Mouse (Mus musculus) erythroid progenitor cell, adult 5-6 weeks (primary cell): Measurements from ENCODE around the gene Adgrl3. TPM values are rescaled to one million over a fixed set of nuclear protein-coding genes. Genes with fewer than 3 reads are reported as not detected.

ENCODE experiments used
- ATAC-seq: replicated peaks from 2 replicates; pipeline ENCODE4 v1.8.0; 2016; ENCODE audit warnings: moderate number of reproducible peaks, mild to moderate bottlenecking, moderate TSS enrichment, inconsistent platforms; ENCODE audit not compliant: poor library complexity, low FRiP score, severe bottlenecking
- total RNA-seq, 2 experiments: library from RNA; stranded (forward) in 1 of 2; stranded (reverse) in 1 of 2; fragments of 150-400 nt in 1 of 2; fragments of 186-747, 209-891 nt in 1 of 2; gene quantifications; 2 replicates each; pipeline versions ENCODE4 v1.2.3 to v1.2.4; 2015 to 2017; ENCODE audit warnings: low replicate concordance in 2 of 2

Adgrl3 gene
- total RNA-seq, 2 experiments from 2014 or later: not detected

- ATAC-seq: no peak
Observed at GRCm38 (mm10) chr5:81347571-81347970, 327.6 kb downstream of the Adgrl3 start.

DNA sequence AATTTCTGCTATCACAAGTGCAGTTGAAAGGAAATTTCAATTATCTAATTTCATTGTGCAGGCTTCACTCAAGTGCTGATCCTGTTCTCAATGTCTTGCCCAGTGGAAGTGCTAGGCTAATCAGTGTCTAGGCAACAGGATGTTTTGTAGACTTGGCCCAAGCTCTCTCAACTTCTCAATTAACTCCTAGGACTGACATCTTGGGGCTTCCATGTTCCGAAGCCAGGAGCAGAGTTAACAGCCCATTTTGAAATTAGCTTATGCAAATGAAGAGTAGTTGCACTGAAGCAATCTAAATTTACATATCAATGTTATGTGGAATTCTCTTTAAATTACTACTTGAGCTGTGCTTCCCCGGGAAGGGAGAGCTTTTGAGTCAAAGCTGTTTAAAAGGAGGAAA, 339.6 kb downstream of the Adgrl3 start:
- no peak for ATAC-seq

DNA sequence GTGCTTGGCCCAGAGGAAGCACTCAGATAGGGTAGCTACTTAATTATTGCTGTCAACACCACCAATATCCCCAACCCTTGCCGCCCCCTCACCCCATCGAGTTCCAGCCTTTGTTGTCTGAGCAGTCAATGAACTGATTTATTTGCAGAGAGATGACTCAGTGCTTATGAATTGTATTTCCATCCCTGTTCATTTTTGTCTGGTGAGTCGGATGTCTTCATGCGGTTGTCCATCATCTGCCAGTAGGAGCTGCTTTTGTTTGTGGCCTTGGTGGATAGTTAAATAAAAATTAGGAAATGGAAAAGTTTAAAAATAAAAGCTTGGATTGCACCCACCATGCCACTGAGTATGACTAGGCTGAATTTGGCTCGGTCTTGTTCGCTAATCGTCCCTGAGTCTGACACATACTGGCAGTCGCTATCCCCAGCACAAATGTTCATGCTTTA, 344.3 kb downstream of the Adgrl3 start:
- ATAC-seq: no peak

DNA sequence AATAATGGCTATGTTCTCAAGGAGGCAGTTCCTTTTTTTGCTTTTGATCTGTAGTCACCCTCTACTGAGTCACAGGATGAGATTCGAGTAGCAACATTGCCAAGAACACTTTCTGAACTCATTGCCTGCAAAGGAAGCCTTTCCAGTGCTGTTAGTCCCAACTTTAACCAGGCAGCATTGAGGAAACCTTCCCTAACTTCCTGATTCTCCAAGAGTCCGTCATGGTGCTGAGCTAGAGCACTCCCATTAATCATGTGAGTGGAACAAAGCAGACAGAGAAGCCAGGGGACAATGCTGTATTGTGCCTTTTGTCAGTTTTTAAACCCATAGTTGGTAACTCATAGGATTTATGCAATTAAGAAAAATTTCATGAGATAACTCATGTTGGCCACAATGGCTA, 345.3 kb downstream of the Adgrl3 start:
- no peak for ATAC-seq

DNA sequence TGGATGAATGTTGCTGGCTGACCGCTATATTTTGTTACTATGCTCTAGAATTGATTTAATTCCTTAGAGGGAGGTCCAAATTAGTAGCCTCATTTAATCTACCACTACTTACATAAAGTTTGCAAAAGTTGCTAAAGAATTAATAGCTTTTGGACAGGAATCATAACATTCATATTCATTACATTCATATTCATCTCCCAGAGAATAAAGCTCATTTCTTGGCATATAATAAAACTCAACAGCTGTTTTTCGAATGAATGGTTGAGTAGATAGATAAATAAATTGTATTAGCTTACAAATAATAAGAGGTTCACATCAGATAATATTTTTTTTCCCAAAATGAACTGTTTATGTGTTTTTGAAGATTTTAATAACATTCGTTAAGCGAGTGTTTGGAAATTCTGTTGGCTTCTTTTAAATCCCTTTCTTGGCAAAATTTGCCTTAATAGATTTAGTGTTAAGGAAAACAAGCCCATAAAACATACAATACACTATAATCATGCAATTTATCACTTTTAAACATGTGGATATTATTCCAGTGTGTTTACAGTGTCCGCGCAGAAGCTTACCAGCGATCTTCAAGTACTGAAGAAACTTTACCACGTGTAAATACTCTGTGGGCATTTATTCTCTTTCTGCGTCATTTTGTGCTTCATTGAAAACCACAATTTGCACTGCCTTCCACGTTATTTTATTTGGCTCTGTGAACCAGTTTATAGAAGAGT, 350.4 kb downstream of the Adgrl3 start:
- ATAC-seq: no peak

DNA sequence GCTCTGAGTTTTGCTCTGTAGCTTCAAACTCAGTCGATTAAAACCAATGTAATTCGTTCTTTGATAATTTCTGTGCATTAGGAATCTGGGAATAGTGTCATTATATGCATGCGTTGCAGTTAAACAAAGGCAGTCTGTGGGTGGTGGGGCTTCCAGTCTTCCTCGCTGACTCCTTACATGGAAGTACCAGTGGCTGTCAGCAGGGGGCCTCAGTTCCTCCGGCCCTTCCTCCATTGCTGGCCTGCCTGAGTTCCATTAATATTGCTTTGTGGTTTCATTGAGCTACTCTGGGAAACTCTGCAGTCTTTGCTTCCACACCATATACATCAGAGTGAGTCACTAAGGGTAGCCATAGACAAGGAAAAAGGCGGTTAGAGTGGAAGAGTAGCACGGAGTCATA, 356.1 kb downstream of the Adgrl3 start:
- no peak for ATAC-seq

DNA sequence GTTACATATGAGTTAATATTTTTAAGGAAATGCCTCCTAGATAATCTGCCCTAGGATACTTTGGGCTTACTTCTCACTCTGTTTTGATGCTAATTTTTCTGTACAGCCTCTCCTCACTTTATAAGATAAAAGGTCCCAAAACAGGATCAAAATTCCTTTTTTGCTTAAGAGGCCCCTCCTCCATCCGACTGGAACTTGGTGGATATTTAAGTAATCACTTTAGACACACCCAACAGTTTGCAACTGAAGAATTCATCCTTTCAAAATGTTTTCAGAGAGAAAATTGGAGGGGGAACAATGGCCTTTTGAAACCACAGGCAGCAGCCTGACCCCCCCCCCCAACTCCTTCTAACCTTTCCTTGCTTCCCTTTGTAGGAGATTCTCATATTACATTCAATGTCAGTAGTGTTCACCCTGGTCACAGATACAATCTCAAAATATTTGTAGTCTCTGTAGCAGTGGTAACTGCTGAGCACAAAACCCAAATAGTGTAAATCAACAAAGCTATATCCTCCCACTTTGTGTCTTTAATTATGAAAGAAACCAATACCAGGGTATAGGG, 385.7 kb downstream of the Adgrl3 start:
- no peak for ATAC-seq

DNA sequence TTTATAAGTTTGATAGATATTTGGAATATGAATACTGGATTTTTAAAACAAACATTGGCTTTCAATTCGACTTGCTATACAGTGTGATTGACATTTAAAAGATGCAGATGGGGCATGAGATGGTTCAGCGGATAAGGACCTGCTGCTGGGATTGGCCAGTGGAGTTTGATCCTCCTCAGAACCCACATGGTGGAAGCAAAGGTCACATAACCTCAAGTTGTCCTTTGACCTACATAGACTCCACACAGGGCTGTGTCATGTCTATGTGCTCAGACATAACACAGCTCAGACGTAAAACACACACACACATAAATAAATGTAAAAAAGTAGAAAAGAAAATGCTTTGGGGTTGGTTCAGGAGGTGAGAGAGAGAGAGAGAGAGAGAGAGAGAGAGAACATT, 397.4 kb downstream of the Adgrl3 start:
- ATAC-seq: no peak

- ATAC-seq: no peak
Observed at GRCm38 (mm10) chr5:81427393-81427792, 407.5 kb downstream of the Adgrl3 start.

- ATAC-seq: no peak
Observed at GRCm38 (mm10) chr5:81436375-81436774, 416.4 kb downstream of the Adgrl3 start.

DNA sequence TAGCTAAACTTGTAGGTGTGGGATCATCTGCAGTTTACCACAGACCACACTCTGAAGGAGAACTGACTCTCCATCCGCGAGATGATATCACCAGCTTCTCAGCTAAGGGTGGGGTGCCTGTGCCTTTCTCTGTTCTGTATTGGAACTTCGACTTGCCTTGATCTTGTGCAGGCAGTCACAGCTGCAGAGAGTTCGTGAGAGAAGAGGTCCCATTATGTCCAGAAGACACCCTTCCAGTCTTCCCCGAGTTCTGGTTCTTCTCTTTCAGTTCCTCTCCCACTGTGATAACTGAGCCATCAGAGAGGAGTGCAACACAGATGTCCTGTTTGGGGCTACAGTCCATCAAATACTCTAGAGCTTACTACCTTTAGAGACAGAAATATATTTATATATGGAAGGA, 422.2 kb downstream of the Adgrl3 start:
- no peak for ATAC-seq

GRCm38 (mm10) chr5:81465971-81466370, 446.0 kb downstream of the Adgrl3 start:
- ATAC-seq: no peak

GRCm38 (mm10) chr5:81474681-81475080, 454.7 kb downstream of the Adgrl3 start:
- ATAC-seq: no peak

DNA sequence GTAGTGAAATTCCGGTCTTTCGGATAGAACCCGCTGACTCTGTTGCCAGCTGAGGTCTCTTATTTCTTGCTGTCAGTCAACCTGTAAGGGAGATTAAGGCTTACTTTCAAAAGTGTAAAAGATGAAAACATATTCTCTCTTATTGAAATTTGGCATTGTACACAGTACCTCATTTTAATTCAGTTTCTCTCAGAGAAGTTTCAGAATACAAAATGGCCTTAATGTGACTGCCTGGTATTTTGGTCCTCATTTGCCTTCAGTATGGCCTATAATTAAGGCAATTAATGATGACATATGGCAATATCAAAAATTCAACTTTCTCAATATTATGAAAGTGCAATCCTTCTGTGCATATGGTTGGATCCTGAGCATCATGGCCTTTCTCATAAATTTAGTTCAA, 455.5 kb downstream of the Adgrl3 start:
- no peak for ATAC-seq

DNA sequence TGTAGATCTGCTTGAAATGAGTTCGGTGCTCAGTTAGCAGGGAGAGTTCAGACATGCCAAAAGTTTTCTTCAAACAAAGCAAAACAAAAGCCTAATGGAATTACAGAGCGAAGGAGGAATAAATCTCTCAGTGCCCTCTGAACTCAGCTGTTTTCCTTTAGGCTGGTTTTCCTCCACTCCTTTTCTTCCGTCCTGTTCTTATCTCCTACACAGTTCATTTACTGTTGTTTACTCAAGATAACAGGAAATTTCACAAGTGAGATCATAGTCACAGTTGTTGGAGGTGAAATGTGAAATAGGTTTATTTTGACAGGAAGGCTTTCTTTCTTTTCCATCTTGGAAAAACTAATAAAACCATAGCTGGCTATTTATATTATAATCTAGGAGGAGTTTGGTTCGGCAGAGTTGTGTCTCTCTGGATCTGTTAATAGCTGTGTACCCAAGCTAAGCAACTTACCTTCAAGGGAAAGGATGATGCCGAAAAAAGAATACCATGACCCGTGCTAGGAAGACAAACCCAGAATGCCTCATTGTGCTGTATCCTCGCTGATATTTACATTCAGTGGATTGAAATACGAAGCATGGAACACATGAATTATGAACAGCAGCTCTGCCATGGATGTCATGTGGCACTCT, 456.2 kb downstream of the Adgrl3 start:
- no peak for ATAC-seq

DNA sequence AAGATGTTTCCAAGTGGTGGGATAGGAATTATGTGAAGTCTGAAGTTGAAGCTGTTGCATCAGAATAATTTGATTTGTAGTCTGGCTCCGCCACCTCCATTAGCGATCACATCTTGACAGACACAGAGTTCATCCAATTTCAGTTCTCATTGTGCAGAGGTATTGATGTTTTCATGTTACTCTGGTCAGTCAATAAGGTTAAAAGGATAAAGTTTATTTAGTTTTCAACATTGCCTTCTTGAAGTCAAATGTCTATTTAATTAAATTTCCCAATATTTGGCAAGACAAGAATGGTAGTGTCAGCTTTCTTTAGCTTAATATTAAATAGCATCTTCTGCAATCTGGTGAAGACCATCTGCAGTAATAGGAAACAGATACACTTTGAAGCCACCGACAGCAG, 461.0 kb downstream of the Adgrl3 start:
- no peak for ATAC-seq

DNA sequence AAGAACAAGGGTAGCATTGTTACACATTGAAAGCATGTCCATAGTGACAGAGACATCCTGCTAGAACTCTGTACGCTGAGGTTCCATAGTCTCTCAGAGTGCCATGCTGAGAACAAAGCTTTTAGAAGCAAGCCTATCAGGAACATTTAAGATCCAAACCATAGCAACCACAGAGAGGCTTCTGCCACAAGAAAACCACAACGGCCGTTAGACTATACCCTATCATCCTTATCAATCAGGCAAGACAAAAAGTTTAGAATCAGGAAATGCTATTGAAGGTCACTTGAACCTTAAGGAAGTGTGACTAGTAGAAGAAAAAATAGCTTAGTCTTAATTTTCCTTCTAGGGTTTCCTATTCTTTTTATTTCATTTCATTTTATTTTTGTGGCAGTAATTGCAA, 464.0 kb downstream of the Adgrl3 start:
- ATAC-seq: no peak

- no peak for ATAC-seq
Observed at GRCm38 (mm10) chr5:81501076-81501475, 481.1 kb downstream of the Adgrl3 start.

GRCm38 (mm10) chr5:81518720-81519496, 499.0 kb downstream of the Adgrl3 start:
- no peak for ATAC-seq

- no peak for ATAC-seq
Observed at GRCm38 (mm10) chr5:81519497-81520382, 499.8 kb downstream of the Adgrl3 start.
